Mouse (Mus musculus): ENCODE data around the gene Anapc7.

- no peak for TF ChIP-seq POLR2A (IDR thresholded peaks at IDR 0.05; ENCODE audit: borderline replicate concordance, insufficient read depth, low read length)
- TF ChIP-seq CTCF (IDR thresholded peaks at IDR 0.05; ENCODE audit: borderline replicate concordance, insufficient read depth, low read depth, low read length): no peak
Observed at GRCm38 (mm10) chr5:122479131-122479530, 57.6 kb downstream of the Anapc7 start.

Data from cerebellum, adult 2 months (tissue).